Mouse (Mus musculus): Measurements from ENCODE around the gene Trafd1.

DNA sequence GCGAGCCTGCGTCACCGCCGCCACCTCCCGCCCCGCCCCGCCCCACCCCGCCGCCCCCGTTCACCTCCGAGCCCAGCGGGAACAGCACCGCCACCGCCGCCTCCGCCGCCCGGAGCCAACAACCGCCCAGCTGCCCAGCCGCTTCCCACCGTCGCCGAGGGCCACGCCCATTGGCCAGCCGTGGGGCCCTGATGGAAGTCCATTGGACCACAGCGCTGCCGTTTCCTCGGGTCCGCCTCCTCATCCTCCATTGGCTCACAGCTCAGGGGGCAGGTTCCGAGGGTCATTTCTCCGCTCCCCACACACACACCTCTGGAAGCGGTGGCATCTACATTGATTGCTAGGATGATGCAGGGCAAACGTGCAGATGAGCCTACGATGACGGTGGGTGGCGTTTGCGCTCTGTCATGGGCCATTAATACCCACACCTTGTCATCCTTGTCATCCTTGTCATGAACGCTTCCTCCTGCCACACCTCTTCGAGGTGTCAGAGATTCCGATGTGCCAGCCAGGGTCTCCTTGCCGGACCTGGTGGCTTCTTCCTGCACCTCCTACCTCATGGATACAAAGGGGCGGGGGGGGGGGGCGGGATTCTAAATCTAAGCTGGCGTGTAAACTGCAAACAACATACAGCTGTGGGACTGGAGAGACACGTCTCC lies at the start of gene Trafd1:
- TF ChIP-seq CTCF (conservative IDR thresholded peaks at IDR 0.05; ENCODE audit: insufficient read depth, insufficient read length, low read depth, low read length) (no peak), POLR2A (IDR thresholded peaks at IDR 0.05; ENCODE audit: low read depth, low read length) (no peak)
